Mouse (Mus musculus) lung, postnatal 36 days (tissue): Measurements from ENCODE around the gene Slc23a2.
A peak's percentile ranks its signal among the peaks of the same experiment; 100 is the strongest.

Experiments used
- DNase-seq: peaks from one replicate; pipeline ENCODE4 v3.0.0; 2022; ENCODE audit warnings: mixed read lengths

Slc23a2 gene

GRCm38 (mm10) chr2:132133436-132133835, 11.5 kb downstream of the Slc23a2 start:
- no peak for DNase-seq

DNA sequence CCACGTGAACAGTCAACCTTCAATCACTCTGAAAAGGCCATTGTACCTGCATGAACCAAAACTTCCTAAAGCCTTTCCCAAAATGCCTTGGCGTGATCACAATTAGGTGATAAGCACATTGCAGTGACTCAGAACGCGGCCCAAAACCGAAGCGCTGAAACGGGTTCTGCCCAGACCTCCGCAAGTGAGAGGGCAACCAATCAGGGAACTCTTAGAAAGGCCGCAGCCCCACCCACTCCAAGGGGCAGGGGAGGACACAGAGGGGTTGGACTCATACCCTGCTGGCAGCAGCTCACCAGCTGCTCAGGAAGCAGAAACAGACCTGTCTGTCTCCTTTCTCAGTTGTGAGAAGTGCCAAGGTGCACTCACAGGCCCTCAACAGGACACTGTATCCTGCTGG, 13.6 kb downstream of the Slc23a2 start:
- peak; percentile 89 for DNase-seq

GRCm38 (mm10) chr2:132129980-132130379, 14.9 kb downstream of the Slc23a2 start:
- DNase-seq, result peak; percentile 64

GRCm38 (mm10) chr2:132129247-132129646, 15.7 kb downstream of the Slc23a2 start:
- DNase-seq, result no peak

GRCm38 (mm10) chr2:132127904-132128303, 17.0 kb downstream of the Slc23a2 start:
- DNase-seq, result no peak

GRCm38 (mm10) chr2:132126292-132126691, 18.6 kb downstream of the Slc23a2 start:
- peak; percentile 72 for DNase-seq

DNA sequence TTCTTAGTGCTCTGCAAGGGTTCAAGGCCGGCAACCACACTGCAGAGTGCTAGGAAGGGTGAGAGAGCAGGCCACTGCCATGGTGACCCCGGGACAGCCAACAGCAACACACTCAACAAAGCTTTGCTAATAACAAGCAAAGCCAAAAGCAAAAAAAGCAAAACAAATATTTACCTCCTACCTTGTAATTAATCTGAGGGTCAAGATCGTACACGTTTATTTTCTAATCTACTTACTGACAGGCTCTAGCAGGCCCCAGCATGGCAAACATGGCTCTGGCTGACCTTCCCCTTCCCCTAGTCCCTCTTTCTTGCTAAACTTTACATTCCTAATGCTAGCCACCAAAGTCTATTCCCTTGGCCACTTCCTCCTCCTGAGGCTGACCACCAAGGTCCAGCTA, 21.8 kb downstream of the Slc23a2 start:
- DNase-seq, result no peak

GRCm38 (mm10) chr2:132121050-132121449, 23.9 kb downstream of the Slc23a2 start:
- DNase-seq, result no peak

DNA sequence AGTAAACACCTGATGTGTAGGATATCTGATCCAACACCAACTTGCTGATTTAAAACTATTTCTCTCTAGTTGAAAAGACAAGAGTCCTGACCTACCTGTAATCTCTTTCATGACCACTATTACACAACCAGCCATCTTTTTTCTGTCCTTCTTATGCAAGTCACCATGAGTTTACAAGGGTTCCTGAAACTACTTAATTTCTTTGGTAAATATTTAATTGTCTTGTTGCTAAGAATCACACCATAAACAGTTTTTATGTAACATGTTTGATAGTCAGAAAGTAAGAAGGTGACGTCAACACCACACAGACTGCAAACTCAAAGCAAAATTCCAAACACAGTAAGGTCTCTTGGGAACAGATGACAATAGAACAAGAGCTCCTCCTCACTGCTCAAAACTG, 26.3 kb downstream of the Slc23a2 start:
- DNase-seq, result peak; percentile 51

DNA sequence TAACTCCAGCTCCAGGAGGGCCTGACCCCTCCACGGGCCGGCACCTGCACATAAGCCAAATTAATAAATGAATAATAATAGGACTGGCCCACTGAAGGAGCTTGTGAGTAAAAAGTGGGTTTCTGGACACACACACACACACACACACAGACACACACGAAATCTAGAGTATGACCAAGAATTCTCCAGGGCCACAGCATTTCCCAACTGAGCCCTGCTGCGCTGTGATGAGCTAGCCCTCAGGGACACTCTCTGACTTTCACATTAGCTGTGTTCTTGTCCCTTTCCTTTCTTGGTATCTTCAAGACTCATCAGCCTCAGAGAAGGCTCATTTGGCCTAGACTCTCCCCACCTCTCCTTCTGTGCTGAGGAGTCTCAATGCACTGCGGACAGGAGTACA, 29.0 kb downstream of the Slc23a2 start:
- DNase-seq, result no peak

DNA sequence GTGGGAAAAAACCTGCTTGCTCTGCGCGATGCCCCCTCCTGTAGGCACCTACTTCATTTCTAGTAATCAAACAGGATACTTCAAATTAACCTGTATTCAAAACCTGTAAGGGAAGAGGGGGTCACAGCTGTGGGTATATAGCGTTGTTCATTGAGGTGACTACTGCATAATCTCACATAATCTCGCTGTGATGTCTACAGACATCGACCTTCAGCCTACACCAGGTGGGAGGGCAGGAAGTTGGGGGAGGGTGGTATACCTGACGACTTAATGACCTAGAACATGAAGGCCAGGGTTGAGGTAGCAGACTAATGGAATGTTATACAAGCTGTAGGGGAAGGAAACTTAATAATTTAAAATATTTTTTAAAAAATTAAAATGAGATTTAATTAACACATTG, 29.6 kb downstream of the Slc23a2 start:
- DNase-seq, result no peak

- peak; percentile 65 for DNase-seq
Measured at GRCm38 (mm10) chr2:132113962-132114759, 30.7 kb downstream of the Slc23a2 start.

GRCm38 (mm10) chr2:132112319-132112718, 32.6 kb downstream of the Slc23a2 start:
- DNase-seq, result no peak

DNA sequence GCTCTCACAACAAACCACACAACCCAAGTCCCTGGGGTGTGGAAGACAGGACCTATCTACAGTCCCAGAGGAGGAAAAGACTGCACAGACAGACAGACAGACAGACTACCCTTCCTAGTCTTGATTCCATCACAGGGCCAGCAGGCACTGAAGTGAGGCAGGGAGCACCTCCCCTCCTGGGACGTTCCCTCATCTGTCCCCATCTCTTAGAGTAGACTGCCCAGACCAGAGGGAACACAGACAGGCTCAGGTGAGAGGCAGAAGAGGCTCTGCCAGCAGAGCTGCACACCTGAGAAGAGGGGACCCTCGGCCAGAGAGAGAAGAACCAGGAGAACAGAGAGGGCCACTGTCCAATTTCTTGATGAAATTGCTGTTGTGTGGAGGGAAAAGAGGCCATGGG, 33.0 kb downstream of the Slc23a2 start:
- no peak for DNase-seq

DNA sequence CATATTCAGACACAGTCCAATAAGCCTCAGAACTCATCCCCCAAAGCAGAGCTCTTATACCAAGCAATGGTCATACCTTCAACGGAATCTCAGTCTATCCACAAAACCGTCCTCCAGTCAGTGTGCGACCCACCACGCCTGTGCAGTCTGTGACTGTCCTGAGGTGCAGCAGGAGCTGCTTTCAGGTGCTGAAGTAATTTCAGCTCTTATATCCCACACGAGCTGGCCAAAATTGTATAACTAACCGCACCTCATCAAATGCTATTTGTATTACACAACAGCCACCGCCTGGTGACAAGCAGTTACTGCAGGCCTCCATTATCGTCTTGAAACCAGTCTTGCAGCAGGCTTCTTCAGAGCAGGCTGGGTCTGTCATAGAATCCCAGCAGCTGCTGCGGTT, 33.6 kb downstream of the Slc23a2 start:
- DNase-seq, result peak; percentile 90

GRCm38 (mm10) chr2:132110702-132111101, 34.2 kb downstream of the Slc23a2 start:
- peak; percentile 75 for DNase-seq

- no peak for DNase-seq
Measured at GRCm38 (mm10) chr2:132108988-132109387, 35.9 kb downstream of the Slc23a2 start.

DNA sequence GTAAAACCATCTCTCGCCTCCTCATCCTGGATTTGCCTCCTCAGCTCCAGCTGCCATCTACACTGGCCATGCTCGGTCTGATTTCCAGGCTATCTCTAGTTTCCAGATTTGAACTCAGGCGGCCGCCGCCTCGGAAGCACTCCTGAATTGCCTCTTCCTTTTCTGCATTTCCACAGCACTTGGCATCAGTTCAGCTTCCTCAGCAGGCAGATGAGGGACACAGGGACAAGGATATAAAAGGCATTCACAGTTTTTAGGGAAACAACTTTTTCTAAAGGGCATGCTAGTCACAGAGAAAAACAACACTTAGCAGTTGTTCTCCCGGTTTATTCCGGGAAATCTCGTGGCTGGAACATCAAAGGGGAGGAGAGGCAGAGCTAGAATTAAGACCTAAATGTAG, 37.3 kb downstream of the Slc23a2 start:
- peak; percentile 73 for DNase-seq

DNA sequence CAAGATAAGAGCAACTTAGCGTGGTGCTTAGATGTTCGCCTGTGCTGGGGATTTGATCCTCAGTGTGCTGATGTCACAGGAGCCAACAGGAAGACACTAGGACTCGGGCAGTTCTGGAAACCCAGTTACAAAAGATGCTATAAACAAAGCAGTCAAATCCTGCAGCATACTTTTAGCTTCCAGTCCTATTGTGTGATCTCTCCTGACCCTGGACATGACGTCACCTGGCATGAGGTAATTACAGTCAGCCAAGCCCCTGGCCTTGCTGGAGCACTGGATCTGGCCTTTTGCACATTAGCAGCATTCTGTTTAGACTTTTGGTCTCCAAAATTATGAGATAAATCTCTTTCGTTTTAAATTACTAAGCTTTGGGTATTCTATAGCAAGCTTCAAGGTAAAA, 38.8 kb downstream of the Slc23a2 start:
- DNase-seq, result peak; percentile 64

- DNase-seq, result no peak
Measured at GRCm38 (mm10) chr2:132103265-132103664, 41.6 kb downstream of the Slc23a2 start.

DNA sequence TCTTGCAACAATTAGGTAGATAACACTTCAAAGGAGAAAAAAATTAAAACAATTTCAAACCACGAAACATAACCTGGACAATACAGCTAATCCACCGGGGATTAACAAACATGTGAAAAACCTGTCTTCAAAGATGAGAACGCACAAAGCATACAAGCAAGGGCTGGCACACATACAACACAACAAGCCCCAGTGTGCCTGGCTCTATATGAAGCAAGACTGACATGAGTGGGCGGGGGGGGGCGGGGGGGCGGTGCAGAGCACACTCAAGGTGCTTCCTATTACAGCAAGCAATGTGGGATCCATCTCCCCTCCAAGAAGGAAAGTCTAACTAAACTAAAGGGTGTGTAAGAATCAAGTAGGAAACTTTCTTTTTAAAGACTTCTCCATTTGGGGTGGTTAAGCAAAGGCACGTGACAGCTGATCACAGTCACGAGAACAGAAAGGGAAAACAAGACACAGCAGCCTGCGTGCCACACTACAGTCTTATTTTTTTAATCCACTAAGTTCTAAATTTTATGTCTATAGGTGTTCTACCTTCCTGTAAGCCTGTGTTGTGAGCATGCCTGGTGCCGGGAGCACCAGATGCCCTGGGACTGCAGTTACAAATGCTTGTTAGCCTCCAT, 42.3 kb downstream of the Slc23a2 start:
- peak; percentile 60 for DNase-seq

- peak; percentile 61 for DNase-seq
Measured at GRCm38 (mm10) chr2:132098942-132099672, 45.8 kb downstream of the Slc23a2 start.

DNA sequence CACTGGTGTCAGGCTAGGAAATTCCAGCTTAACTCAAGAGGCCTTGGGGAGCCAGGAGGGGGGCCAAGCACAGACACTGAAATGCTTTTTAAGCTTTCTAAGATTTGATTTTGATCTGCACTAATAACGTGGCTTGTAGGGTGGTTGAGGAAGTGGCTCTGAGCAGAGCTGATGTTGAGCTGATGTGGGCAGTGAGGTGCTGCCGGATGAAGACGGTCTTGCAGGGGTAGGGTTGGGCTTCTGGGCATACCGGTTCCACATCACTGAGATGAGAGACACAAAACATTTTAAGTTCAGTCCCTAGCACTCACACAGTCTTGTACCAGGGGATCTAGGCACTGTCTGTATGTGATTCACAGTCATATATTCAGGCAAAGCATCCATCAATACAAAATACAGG, 46.5 kb downstream of the Slc23a2 start:
- DNase-seq, result no peak

GRCm38 (mm10) chr2:132096582-132096981, 48.3 kb downstream of the Slc23a2 start:
- no peak for DNase-seq
